Mouse (Mus musculus): Measurements from ENCODE around the gene Gm26920. TPM values are rescaled to one million over a fixed set of nuclear protein-coding genes. Genes with fewer than 3 reads are reported as not detected.
"Not testable (repeated sequence)": the region's sequence is repeated elsewhere in the genome, so short reads cannot be mapped to it uniquely, and the experiment has no call there.

The Gm26920 gene
- total RNA-seq (2021) = not detected
- long read RNA-seq, experiment 1 = 0 reads
- long read RNA-seq, experiment 2 = 0 reads

- peak; percentile 98 for DNase-seq
Observed at GRCm38 (mm10) chr7:30090092-30090969, at the start of gene Gm26920, which contains the start of gene Zfp566. Gm26920 (minus strand) TSS chr7:30090410. Zfp566 (minus strand) TSS chr7:30090527.

- no peak for DNase-seq
Observed at GRCm38 (mm10) chr7:30136826-30137225, 46.6 kb upstream of the Gm26920 start.

- no peak for DNase-seq
Observed at GRCm38 (mm10) chr7:30132396-30132795, 42.2 kb upstream of the Gm26920 start.

GRCm38 (mm10) chr7:30129900-30130299, 39.7 kb upstream of the Gm26920 start:
- no peak for DNase-seq

- DNase-seq = no peak
Observed at GRCm38 (mm10) chr7:30122188-30122530, 31.9 kb upstream of the Gm26920 start.

- DNase-seq = peak; percentile 94
Observed at GRCm38 (mm10) chr7:30121308-30122187, 31.3 kb upstream of the Gm26920 start, which contains the start of gene Zfp382. Zfp382 (plus strand) TSS chr7:30121942.

- not testable (repeated sequence) for DNase-seq
Observed at GRCm38 (mm10) chr7:30117935-30118334, 27.7 kb upstream of the Gm26920 start.

- no peak for DNase-seq
Observed at GRCm38 (mm10) chr7:30116076-30116475, 25.9 kb upstream of the Gm26920 start.

- peak in 1 of 2 experiments; percentile 42 for DNase-seq
Observed at GRCm38 (mm10) chr7:30099297-30099696, 9.1 kb upstream of the Gm26920 start.

- no peak for DNase-seq
Observed at GRCm38 (mm10) chr7:30095551-30096125, 5.4 kb upstream of the Gm26920 start.

- DNase-seq = peak; percentile 95
Observed at GRCm38 (mm10) chr7:30094646-30095429, 4.6 kb upstream of the Gm26920 start, which contains the start of gene Zfp260. Zfp260 (plus strand) TSS chr7:30094777.

- DNase-seq = no peak
Observed at GRCm38 (mm10) chr7:30093918-30094415, 3.8 kb upstream of the Gm26920 start.

- DNase-seq = no peak
Observed at GRCm38 (mm10) chr7:30092666-30093065, 2.5 kb upstream of the Gm26920 start.

GRCm38 (mm10) chr7:30090970-30091585, 868 bp upstream of the Gm26920 start:
- peak; percentile 11 to 27 for DNase-seq

GRCm38 (mm10) chr7:30089405-30089804, 805 bp downstream of the Gm26920 start:
- no peak for DNase-seq

- no peak for DNase-seq
Observed at GRCm38 (mm10) chr7:30086524-30086923, 3.7 kb downstream of the Gm26920 start.

- peak; percentile 87 to 88 for DNase-seq
Observed at GRCm38 (mm10) chr7:30072146-30073028, 17.8 kb downstream of the Gm26920 start, which contains the start of gene Zfp82. Zfp82 (minus strand) TSS chr7:30072900.

GRCm38 (mm10) chr7:30064622-30065021, 25.6 kb downstream of the Gm26920 start:
- no peak for DNase-seq

GRCm38 (mm10) chr7:30062478-30062877, 27.7 kb downstream of the Gm26920 start:
- no peak for DNase-seq

GRCm38 (mm10) chr7:30060341-30060740, 29.9 kb downstream of the Gm26920 start:
- peak; percentile 23 to 38 for DNase-seq
